Mouse (Mus musculus) right cerebral cortex, postnatal 4 days (tissue): Measurements from ENCODE around the gene Efcab6.

ENCODE experiments used
- DNase-seq: peaks from one replicate; pipeline ENCODE4 v3.0.0-alpha.2; 2022

Gene Efcab6

GRCm38 (mm10) chr15:83870936-83871335 is 194.2 kb downstream of the Efcab6 start:
- DNase-seq: no peak

DNA sequence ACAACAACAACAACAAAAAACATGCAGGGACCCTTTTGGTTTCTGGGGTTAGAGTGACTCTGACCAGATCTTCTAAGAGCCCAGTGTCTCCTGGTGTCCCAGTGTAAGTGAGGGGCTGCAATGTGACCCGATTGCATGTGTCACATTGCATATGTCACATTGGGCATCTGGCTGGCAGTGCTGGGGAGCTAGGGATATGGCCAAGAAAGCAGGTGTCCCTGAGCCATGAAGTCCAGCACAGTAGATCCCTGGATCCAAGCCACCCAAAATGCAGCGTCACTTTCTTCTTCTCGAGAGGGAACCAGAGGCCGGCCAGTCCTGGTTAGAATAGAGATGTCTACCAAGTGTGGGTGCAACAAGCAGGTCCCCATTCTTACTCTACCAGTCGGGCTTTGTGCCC is 199.6 kb downstream of the Efcab6 start:
- DNase-seq: no peak

DNA sequence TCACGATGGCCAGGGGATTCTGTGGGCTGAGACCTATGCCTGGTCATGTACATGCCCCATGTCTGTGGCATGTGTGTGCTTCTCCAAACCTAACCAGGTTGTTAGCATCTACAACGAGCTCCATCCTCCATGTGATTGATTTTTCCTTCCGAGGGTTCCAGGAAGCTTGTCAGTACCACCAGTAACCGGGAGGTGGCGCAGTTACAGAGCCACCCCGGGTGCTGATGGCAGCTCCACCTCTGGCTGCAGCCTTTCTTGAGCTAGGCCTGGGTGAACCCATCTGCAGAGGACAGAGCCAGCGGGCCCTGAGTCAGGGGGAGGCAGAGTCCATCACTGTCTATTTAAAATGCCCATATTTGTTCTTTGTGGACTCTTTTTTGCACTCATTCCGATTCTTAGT is 208.1 kb downstream of the Efcab6 start:
- peak; percentile 84 for DNase-seq

DNA sequence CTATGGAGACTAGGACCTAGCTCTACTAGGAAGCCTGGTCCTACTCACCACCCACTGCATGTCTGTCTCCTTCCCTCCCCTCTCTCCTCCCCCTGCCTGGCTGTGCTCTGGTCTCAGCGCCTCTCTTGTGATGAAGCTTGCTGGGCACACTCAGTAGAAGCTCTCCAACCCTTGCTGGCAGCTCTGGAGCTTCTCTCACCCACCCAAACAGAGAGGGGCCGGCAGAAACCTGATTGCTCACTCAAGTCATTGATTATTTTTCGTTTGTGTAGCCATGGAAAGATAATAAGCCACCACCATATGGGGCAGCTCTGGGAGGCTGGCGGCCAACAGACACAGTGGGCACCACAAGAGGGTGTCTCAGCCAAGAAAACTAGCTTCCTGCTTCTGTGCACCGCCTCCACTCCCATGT is 211.8 kb downstream of the Efcab6 start:
- DNase-seq: peak; percentile 44

DNA sequence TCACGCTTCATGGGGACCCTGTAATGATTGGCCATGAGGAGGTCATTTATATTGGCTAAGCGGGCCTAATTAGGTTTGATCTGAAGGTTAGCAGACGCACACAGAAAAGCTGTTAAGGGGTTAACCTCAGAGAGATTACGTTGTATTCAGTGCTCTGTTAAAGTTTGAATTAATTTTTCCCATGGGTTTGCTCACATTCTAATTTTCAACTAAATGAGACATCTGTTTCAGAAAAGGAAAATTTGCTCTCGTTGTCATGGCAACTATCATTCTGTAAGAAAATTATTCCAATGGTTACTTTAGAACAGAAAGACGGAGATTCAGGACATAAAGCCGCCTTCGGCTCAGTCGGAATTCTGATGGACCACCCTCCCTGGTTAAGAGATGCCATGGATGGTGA is 217.0 kb downstream of the Efcab6 start:
- DNase-seq: no peak

- DNase-seq: peak; percentile 47
Observed at GRCm38 (mm10) chr15:83847512-83847911, 217.7 kb downstream of the Efcab6 start.

DNA sequence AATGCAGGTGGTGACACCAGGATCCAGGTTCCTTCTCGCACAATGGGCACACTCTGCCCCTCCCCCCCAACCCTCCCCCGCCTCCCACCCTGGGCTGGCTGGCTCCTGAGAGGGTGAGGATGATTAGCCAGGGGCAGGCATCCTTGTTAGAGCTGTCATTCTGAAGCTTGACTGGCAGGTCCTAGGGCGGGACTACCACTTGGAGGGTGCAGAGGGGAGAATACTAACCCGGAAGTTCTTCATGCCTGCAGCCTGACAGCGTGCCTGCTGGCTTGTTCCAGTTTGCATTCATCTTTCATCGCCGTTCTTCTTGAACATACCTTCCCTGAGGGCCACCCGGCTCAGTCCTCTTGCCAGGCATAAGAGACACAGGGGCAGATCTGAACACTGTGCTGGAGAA is 218.6 kb downstream of the Efcab6 start:
- no peak for DNase-seq

DNA sequence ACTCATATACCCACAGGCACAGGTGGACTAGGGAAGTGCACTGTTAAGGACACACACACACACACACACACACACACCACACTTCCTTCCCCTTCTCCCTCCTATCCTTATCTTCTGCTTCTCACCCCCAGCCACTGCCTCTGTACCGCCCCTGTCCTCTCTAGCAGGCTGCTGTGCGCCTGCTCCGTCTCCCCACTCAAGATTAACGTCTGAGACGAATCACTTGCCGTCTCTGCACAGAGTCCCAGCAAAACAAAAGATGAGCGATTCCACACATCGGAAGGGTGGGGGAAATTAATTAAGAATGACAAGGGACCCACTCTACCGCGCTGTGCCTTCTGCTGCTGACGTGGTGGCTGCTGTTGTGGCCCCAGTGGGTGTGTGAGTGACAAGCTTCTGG is 219.4 kb downstream of the Efcab6 start:
- no peak for DNase-seq

DNA sequence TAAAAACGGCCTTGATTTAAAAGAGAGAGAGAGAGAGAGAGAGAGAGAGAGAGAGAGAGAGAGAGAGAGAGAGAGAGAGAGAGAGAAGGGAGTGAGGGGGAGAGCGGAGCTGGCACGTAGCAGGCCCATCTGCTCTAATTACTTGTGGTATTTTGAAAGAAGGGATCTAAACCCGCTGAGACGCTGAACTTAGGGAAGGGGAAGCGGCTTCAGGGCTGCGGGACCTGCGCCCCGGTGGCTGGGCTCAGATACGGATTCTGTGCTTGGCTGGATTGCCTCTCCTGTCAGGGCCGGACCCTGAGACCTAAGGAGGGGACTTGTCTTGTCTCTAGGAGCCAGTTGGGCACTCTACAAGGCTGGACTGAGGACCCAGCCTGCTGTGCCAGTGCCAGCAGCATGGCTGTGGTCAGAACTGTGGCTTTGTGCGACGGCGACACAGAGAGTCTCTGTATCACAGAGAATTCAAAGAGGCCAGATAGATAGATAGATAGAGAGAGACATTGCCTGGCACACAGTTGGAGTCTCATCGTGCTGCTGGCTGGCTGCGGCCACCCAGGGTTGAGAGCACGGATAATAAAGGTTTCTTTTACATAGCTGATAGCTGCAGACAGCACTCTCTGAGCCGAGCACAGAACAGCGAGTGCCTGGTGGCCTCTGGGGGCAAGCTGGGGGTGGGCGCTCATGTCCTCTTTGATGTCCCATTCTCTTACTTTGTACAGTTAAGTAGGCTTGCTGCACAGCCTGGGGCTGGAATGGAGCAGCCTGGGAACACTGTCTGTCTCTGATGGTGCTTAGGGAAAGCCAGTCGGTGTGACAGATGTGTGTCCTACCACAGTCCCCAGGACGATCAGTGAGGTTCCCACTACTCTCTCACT is 222.0 kb downstream of the Efcab6 start:
- peak; percentile 37 for DNase-seq

DNA sequence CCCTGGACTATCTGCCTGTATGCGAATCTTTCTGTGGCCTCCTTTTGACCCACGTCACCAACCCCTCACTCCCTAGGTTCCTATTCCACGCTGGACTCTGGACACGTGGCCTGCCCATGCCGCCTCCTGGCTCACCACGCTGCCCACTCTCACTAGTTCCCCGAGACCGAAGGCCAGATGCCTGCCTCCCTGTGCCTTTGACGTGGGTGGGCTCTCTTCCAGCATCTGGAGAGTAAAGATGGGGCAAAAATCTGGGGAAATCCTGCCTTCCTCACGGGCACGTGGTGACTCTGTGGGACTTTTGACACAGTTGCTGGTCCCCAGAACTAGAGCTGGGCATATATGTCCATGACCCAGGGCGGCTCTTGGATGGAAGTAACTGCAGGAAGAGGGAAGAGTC is 222.8 kb downstream of the Efcab6 start:
- DNase-seq: peak; percentile 31

DNA sequence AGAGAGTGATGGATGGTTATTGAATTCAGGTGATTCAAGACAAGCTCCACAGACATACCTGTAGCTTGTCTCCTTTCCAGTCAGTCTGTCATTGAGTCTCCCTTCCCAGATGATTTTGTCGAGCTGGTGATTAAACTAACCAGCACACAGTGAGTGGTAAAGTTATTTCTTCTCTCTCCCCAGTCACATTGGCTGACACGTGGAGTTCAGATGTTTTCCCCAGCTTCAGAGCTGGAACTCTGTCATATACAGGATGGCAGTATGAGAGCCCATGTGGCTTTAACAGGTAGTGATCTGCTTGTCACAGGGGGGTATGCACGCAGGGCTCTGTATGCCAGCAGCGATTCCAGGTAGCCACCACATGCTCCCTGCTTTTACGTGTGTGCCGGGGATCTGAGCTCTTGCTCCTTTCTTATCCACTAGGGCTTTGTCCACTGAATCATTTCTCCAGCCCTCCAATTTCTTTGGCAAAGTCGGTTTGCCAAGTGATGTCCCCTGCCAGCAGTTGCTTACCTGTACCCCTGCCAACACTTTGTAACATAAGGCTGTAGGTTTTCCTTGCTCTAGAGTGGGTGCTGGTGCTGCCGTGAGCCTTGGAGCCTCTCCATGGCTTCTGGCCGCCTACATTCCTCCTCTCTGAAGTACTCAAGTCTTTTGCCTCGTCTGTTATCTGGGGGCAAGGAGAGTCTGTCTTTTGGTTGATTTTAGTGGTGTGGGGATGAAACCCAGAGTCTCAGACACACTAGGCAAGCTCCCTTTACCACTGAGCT is 224.0 kb downstream of the Efcab6 start:
- peak; percentile 19 for DNase-seq

GRCm38 (mm10) chr15:83832265-83832664 is 232.9 kb downstream of the Efcab6 start:
- DNase-seq: no peak

DNA sequence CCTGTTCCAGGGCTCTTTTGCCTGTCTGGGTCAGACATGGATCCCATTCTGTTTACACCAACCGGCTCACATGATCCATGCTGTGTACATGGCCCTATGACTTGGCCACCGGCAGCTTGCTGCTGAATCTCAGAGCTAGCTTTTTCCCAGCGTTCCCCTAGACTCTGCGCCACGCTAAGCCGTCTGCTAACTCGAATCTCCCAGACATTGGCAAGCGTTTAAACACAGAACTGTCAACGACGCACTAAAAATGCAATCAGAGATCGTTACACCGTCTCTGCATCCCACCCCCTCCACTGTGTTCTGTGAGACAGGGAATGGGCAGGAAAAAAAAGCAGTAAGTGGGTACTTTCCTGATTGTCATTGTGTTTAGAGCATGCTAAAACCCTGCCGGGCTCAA is 236.0 kb downstream of the Efcab6 start:
- peak; percentile 53 for DNase-seq

GRCm38 (mm10) chr15:83828011-83828410 is 237.2 kb downstream of the Efcab6 start:
- no peak for DNase-seq
